Mouse (Mus musculus) liver, embryonic 12.5 days (tissue): ENCODE data around the gene Serpinb9b. TPM values are rescaled to one million over a fixed set of nuclear protein-coding genes. Genes with fewer than 3 reads are reported as not detected.
A peak's percentile ranks its signal among the peaks of the same experiment; 100 is the strongest.

ENCODE experiments used
- ATAC-seq: fragments of 200-750 bp; cut with Nextera tagmentation; 2 replicates; pipeline ENCODE4 v1.8.0; 2017; ENCODE audit warnings: moderate number of reproducible peaks, mild to moderate bottlenecking, moderate library complexity
- H3K27ac ChIP-seq: fragments of 300-500 bp; sonication (generic); 2 replicates; pipeline ENCODE4 v1.5.1; 2016; ENCODE audit warnings: mild to moderate bottlenecking
- H3K27me3 ChIP-seq: fragments of 300-500 bp; sonication (generic); replicated peaks from 2 replicates; pipeline ENCODE4 v1.6.1; 2016; ENCODE audit warnings: mild to moderate bottlenecking, moderate library complexity
- H3K36me3 ChIP-seq: fragments of 300-500 bp; sonication (generic); 2 replicates; pipeline ENCODE4 v1.6.1; 2016; ENCODE audit warnings: mild to moderate bottlenecking, moderate library complexity
- H3K4me1 ChIP-seq: fragments of 300-500 bp; sonication (generic); 2 replicates; pipeline ENCODE4 v1.6.1; 2016
- H3K4me2 ChIP-seq: fragments of 300-500 bp; sonication (generic); 2 replicates; pipeline ENCODE4 v1.6.1; 2016; ENCODE audit warnings: mild to moderate bottlenecking, moderate library complexity
- H3K4me3 ChIP-seq: fragments of 300-500 bp; sonication (generic); 2 replicates; pipeline ENCODE4 v1.5.1; 2016; ENCODE audit warnings: mild to moderate bottlenecking, moderate library complexity
- H3K9ac ChIP-seq: fragments of 300-500 bp; sonication (generic); 2 replicates; pipeline ENCODE4 v1.6.1; 2016; ENCODE audit warnings: mild to moderate bottlenecking, moderate library complexity
- H3K9me3 ChIP-seq: fragments of 300-500 bp; sonication (generic); replicated peaks from 2 replicates; pipeline ENCODE4 v1.6.1; 2016; ENCODE audit warnings: mild to moderate bottlenecking, moderate library complexity
- WGBS: fragments of 180-500 bp; shearing (Covaris S2); methylation state at CpG from one replicate; pipeline ENCODE4 v1.1.7; 2016; ENCODE audit not compliant: insufficient replicate concordance; 5-methylcytosine and 5-hydroxymethylcytosine counted together
- polyA plus RNA-seq: library from polyadenylated mRNA; unstranded; fragments of >200 nt; fragmentation: Nextera tagmentation; extraction: Ambion mirVana; gene quantifications from 2 replicates; pipeline ENCODE4 v1.2.1, GENCODE M21; 2016

The Serpinb9b gene
- polyA plus RNA-seq, 1 experiment from 2014 or later: not detected

- Histone ChIP-seq H3K27me3 (no peaks in the 10 kb centered on the region), H3K4me3 (no peak overlapping the region), H3K9me3 (peaks cover 13% of the 10 kb centered on the region), H3K9ac (no peak overlapping the region), H3K4me2 (no peak overlapping the region), H3K4me1 (no peaks in the 10 kb centered on the region), H3K36me3 (no peaks in the 10 kb centered on the region), H3K27ac (0 out of 2 replicates have a peak overlapping the region, but pooled peaks have one; percentile 5)
- WGBS: 56% methylated on average over 5 of the region's 5 CpGs
- ATAC-seq: no peak
Measured at GRCm38 (mm10) chr13:33084975-33085694, 57.9 kb downstream of the Serpinb9b start.

DNA sequence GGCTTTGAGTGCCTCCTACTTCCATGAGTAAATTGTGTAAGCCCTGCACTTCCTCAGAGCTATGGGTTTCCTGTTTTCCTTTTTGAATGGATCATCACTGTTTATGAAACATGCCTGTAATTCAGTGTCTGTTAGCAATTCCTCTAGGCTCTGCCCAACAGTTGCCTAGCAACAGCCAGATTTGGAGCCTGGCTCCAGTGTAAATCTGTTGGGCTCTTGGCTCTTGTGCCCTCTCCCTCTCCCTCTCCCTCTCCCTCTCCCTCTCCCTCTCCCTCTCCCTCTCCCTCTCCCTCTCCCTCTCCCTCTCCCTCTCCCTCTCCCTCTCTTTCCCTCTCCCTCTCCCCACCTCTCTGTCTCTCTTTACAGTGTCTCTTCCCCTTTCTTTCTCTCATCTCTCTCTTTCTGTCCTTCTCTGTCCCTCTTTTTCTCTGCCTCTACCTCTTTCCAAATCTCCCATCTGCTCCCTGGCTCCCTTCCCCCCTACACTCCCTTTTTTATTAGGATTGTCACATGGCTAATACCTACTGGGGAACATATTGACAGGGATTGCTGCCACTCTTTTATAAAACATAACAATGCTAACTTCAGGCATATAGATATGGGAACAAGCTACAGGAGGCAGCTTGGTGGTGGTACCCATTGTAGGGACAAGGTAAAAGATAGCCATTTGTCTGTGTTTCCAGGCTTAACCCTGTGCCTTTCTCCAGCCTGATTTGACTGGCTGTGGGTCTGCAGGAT lies 58.6 kb downstream of the Serpinb9b start:
- H3K9ac ChIP-seq: no peak overlapping the region
- no peaks in the 10 kb centered on the region for H3K4me1 ChIP-seq
- H3K27me3 ChIP-seq: no peaks in the 10 kb centered on the region
- H3K36me3 ChIP-seq: no peaks in the 10 kb centered on the region
- H3K27ac ChIP-seq: no peak overlapping the region
- H3K4me2 ChIP-seq: no peak overlapping the region
- H3K9me3 ChIP-seq: peaks cover 13% of the 10 kb centered on the region
- H3K4me3 ChIP-seq: no peak overlapping the region
- ATAC-seq: no peak

- H3K27ac ChIP-seq: no peak overlapping the region
- H3K4me2 ChIP-seq: no peak overlapping the region
- 52% methylated on average over 3 of the region's 3 CpGs for WGBS
Measured at GRCm38 (mm10) chr13:33089566-33089965, 62.4 kb downstream of the Serpinb9b start.

GRCm38 (mm10) chr13:33090546-33090945 lies 63.3 kb downstream of the Serpinb9b start:
- 38% methylated on average over 1 of the region's 1 CpGs for WGBS
- Histone ChIP-seq H3K9ac (no peak overlapping the region), H3K4me1 (no peaks in the 10 kb centered on the region), H3K4me3 (no peak overlapping the region), H3K27ac (no peak overlapping the region), H3K4me2 (no peak overlapping the region), H3K27me3 (no peaks in the 10 kb centered on the region), H3K9me3 (peaks cover 13% of the 10 kb centered on the region), H3K36me3 (no peaks in the 10 kb centered on the region)
- ATAC-seq: no peak

More at GRCm38 (mm10) chr13:33089566-33089965, 62.4 kb downstream of the Serpinb9b start:
- Histone ChIP-seq H3K36me3 (no peaks in the 10 kb centered on the region), H3K4me1 (no peaks in the 10 kb centered on the region), H3K27me3 (no peaks in the 10 kb centered on the region), H3K4me3 (no peak overlapping the region), H3K9me3 (peaks cover 13% of the 10 kb centered on the region), H3K9ac (no peak overlapping the region)
- no peak for ATAC-seq

DNA sequence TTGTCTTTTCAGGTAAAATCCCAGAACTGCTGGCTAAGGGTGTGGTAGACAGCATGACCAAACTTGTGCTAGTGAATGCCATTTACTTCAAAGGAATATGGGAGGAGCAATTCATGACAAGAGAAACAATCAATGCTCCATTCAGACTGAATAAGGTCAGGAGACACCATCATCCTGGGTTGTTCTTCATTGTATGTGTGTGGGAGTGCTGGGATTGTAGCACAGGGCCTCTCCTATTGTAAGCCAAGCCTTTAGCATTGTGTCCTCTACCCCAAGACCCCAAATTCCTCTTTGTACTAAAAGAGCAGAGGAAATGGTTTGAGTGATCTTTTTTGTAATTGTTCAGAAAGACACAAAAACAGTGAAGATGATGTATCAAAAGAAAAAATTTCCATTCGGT lies 64.1 kb downstream of the Serpinb9b start:
- H3K4me2 ChIP-seq: no peak overlapping the region
- 69% methylated on average over 1 of the region's 1 CpGs for WGBS
- H3K4me1 ChIP-seq: no peaks in the 10 kb centered on the region
- H3K9me3 ChIP-seq: peaks cover 13% of the 10 kb centered on the region
- ATAC-seq: no peak
- no peaks in the 10 kb centered on the region for H3K27me3 ChIP-seq
- H3K27ac ChIP-seq: no peak overlapping the region
- no peaks in the 10 kb centered on the region for H3K36me3 ChIP-seq
- H3K4me3 ChIP-seq: no peak overlapping the region
- H3K9ac ChIP-seq: no peak overlapping the region

Other genes with a start within 250 kb of the Serpinb9b start
- 0.05 TPM in 2 replicates for gene Mylk4, start 243.5 kb upstream of the Serpinb9b start, polyA plus RNA-seq
- 27.2 and 29.1 TPM in 2 replicates for gene Wrnip1, start 225.4 kb upstream of the Serpinb9b start, polyA plus RNA-seq
- gene D930007J09Rik, start 224.6 kb upstream of the Serpinb9b start, polyA plus RNA-seq: not detected in 2 replicates
- gene Serpinb1a, start 176.2 kb upstream of the Serpinb9b start, polyA plus RNA-seq: 10.5 and 11.7 TPM in 2 replicates
- 0.10 TPM in 1 of 2 replicates, not detected in the other for gene Serpinb1c, start 129.2 kb upstream of the Serpinb9b start, polyA plus RNA-seq
- 4.2 and 5.2 TPM in 2 replicates for gene Serpinb6b, start 62.2 kb upstream of the Serpinb9b start, polyA plus RNA-seq
- gene Serpinb9, start 24.2 kb upstream of the Serpinb9b start, polyA plus RNA-seq: 2.1 and 2.4 TPM in 2 replicates
- gene Serpinb1b, start 51.2 kb downstream of the Serpinb9b start, polyA plus RNA-seq: not detected in 2 replicates
- gene Serpinb9c, start 132.3 kb downstream of the Serpinb9b start, polyA plus RNA-seq: not detected in 2 replicates
- gene Serpinb9d, start 165.5 kb downstream of the Serpinb9b start, polyA plus RNA-seq: not detected in 2 replicates
- gene Serpinb9e, start 222.2 kb downstream of the Serpinb9b start, polyA plus RNA-seq: not detected in 2 replicates